Mouse (Mus musculus): ENCODE data around the gene Rad51b.
A peak's percentile ranks its signal among the peaks of the same experiment; 100 is the strongest.

Gene Rad51b

GRCm38 (mm10) chr12:79492175-79492574 is 195.1 kb downstream of the Rad51b start:
- DNase-seq (ENCODE audit: low read depth, low spot score) = peak; percentile 34

GRCm38 (mm10) chr12:79492613-79493012 is 195.5 kb downstream of the Rad51b start:
- no peak for DNase-seq (ENCODE audit: low read depth, low spot score)

GRCm38 (mm10) chr12:79493481-79493880 is 196.4 kb downstream of the Rad51b start:
- DNase-seq (ENCODE audit: low read depth, low spot score) = no peak

- DNase-seq (ENCODE audit: low read depth, low spot score) = peak; percentile 29
Measured at GRCm38 (mm10) chr12:79498326-79498725, 201.2 kb downstream of the Rad51b start.

- DNase-seq (ENCODE audit: low read depth, low spot score) = no peak
Measured at GRCm38 (mm10) chr12:79499809-79500208, 202.7 kb downstream of the Rad51b start.

GRCm38 (mm10) chr12:79501877-79502276 is 204.8 kb downstream of the Rad51b start:
- no peak for DNase-seq (ENCODE audit: low read depth, low spot score)

- DNase-seq (ENCODE audit: low read depth, low spot score) = peak; percentile 51
Measured at GRCm38 (mm10) chr12:79502862-79503581, 205.9 kb downstream of the Rad51b start.

GRCm38 (mm10) chr12:79503582-79504515 is 206.8 kb downstream of the Rad51b start:
- DNase-seq (ENCODE audit: low read depth, low spot score) = no peak

GRCm38 (mm10) chr12:79504641-79505040 is 207.6 kb downstream of the Rad51b start:
- DNase-seq (ENCODE audit: low read depth, low spot score) = no peak

- no peak for DNase-seq (ENCODE audit: low read depth, low spot score)
Measured at GRCm38 (mm10) chr12:79506421-79506820, 209.3 kb downstream of the Rad51b start.

GRCm38 (mm10) chr12:79507141-79507681 is 210.1 kb downstream of the Rad51b start:
- no peak for DNase-seq (ENCODE audit: low read depth, low spot score)

- peak; percentile 71 for DNase-seq (ENCODE audit: low read depth, low spot score)
Measured at GRCm38 (mm10) chr12:79511454-79512204, 214.5 kb downstream of the Rad51b start.

GRCm38 (mm10) chr12:79512205-79512886 is 215.3 kb downstream of the Rad51b start:
- peak; percentile 69 for DNase-seq (ENCODE audit: low read depth, low spot score)

- DNase-seq (ENCODE audit: low read depth, low spot score) = no peak
Measured at GRCm38 (mm10) chr12:79512982-79513681, 216.1 kb downstream of the Rad51b start.

- DNase-seq (ENCODE audit: low read depth, low spot score) = no peak
Measured at GRCm38 (mm10) chr12:79514680-79515079, 217.6 kb downstream of the Rad51b start.

GRCm38 (mm10) chr12:79522374-79522773 is 225.3 kb downstream of the Rad51b start:
- DNase-seq (ENCODE audit: low read depth, low spot score) = no peak

GRCm38 (mm10) chr12:79524941-79525871 is 228.1 kb downstream of the Rad51b start:
- DNase-seq (ENCODE audit: low read depth, low spot score) = no peak

- no peak for DNase-seq (ENCODE audit: low read depth, low spot score)
Measured at GRCm38 (mm10) chr12:79525872-79526271, 228.8 kb downstream of the Rad51b start.

- DNase-seq (ENCODE audit: low read depth, low spot score) = no peak
Measured at GRCm38 (mm10) chr12:79527222-79527621, 230.1 kb downstream of the Rad51b start.

Data from telencephalon, adult 2 months (tissue).